Mouse (Mus musculus) fat pad, adult 2 months (tissue): Measurements from ENCODE around the gene Ccr8.
A peak's percentile ranks its signal among the peaks of the same experiment; 100 is the strongest.
"Not testable (repeated sequence)": the region's sequence is repeated elsewhere in the genome, so short reads cannot be mapped to it uniquely, and the experiment has no call there.

Experiments used
- DNase-seq: peaks from one replicate; pipeline ENCODE4 v3.0.0-alpha.2; 2011; ENCODE audit warnings: low read depth, low spot score; ENCODE audit errors: extremely low read depth

The Ccr8 gene

DNA sequence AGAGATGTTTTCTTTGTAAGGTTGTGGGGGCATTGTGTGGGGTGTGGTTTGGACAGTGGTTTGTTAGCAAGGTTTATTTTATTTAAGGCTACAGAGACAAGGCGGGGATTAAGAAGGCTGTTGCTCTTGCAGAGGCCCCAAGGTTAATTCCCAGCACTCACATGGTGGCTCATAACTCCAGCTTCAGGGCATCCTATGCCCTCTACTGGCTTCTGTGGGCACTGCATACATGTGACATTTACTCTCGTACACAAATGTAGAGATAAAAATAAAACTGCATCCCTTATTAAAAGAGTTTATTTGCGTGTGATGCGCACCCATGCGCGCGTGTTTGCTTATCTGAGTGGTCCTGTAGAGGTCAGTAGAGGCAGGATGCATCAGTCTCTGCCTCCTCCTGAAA, 2.8 kb upstream of the Ccr8 start:
- no peak for DNase-seq

DNA sequence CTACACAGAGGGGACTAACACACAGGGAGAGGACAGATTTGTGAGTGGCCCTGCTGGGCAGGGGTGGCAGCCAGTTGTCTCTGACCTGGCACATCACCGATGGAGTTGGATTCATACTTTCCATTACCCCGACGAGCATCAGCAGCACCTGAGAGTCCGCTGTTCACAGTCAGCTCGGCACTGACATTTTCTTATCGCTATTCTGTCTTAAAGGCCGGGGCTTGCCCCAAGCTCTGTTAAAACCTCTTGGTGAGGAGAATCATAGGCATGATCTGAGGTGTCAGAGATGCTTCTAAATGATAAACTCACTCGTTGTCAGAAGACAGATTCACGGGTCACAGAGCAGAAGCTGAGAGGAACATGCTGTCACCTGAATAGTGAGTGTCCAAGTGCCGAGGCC, 828 bp upstream of the Ccr8 start:
- no peak for DNase-seq

DNA sequence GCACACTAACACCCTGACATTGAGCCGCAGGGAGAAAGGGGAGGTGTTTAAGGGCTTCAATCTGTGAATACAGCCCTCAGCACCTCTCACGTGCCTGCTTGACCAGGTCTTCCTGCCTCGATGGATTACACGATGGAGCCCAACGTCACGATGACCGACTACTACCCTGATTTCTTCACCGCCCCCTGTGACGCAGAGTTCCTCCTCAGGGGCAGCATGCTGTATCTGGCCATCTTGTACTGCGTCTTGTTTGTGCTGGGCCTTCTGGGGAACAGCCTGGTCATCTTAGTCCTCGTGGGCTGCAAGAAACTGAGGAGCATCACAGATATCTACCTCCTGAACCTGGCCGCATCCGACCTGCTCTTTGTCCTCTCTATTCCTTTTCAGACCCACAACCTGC, 1.8 kb downstream of the Ccr8 start:
- no peak for DNase-seq

DNA sequence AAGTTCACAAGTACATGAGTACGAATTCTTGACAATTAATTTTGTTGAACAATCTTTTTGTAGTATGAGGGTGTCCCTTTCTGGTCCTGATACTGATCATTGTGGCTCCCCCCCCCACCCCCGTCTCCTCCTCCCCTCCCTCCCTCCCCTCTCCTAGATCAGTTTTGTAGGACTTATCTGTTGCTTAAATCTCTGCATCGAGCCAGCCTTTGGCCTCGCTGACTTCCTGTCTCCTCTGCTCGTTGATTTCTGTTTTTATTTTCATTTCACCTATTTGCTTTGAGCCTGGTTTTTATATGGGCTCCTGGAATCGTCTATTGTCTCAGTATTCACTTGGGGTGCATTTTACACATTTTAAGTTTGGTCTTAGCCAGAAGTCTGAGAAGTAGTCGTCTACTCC, 4.0 kb downstream of the Ccr8 start:
- no peak for DNase-seq

DNA sequence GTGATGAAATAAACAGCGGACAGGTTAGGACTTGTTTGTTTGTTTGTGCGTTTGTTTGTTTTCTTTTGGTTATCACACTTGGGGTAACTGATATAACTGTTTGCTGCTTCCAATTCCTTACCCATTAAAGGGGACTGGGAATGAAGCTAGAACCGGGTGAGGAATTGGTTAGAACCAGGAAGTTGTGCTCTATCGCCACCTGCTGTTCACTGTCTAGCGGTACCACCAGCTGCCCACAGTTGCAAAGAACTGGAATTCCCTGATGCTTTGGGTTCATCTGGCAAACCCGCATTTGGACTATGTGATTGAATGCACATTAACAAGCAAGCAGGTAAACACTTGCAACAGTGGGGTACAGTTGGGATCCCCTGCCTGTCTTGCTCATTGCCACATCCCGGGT, 6.8 kb downstream of the Ccr8 start:
- DNase-seq = no peak

DNA sequence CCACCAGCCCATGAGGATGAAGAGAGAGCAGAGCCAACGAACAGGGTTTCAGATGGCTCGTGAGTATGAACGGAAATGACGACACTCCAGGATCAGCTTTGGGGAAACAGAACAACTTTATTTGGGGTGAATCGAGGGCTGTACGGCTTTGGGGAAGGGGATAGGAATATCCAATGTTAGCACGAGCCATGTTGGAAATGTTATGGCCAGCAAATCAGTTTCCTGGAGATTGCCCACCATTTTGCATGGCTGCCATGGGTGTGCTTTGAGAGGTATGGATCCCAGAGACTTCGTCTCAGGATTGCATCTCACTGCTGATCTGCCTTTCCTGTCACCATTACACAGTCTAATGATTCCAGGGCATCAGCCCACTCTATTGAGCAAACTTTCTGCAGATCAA, 7.4 kb downstream of the Ccr8 start:
- DNase-seq = no peak

DNA sequence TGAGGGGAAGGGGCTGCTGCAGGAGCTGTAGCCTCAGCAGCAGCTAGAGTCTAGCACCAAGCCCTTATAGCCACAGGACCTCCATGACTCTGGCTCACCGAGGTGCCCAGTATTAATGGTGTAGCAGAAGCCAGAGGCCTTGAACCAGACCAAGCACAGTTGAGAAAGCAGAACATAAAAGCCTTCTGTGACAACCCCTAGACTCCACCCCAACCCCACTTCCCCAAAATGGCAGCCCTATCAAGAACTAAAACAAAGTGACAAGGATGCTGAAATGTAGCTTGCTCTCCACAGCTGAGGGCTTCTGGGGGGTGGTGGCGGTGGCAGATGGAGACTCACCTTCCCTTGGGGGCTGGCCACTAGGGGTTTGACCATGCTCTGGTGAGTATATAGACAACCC, 9.3 kb downstream of the Ccr8 start:
- no peak for DNase-seq

DNA sequence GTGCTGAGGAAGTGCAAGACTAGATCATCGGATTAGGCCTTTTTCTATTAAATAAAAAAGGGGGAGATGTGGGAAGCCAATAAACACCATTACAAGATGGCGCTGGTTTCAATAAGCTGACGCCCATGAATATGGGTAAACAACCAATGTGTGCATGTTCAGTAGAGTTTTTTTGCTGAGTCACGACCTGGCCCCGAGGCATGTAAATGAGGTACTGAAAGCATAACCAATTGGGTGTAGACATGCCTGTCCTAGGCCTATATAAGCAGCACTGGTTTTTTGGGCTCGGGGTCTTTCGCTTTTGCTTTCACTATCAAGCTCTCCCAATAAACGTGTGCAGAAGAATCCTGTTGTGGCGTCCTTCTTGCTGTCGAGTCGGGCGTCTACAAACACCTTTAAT, 17.0 kb downstream of the Ccr8 start:
- DNase-seq = not testable (repeated sequence)

DNA sequence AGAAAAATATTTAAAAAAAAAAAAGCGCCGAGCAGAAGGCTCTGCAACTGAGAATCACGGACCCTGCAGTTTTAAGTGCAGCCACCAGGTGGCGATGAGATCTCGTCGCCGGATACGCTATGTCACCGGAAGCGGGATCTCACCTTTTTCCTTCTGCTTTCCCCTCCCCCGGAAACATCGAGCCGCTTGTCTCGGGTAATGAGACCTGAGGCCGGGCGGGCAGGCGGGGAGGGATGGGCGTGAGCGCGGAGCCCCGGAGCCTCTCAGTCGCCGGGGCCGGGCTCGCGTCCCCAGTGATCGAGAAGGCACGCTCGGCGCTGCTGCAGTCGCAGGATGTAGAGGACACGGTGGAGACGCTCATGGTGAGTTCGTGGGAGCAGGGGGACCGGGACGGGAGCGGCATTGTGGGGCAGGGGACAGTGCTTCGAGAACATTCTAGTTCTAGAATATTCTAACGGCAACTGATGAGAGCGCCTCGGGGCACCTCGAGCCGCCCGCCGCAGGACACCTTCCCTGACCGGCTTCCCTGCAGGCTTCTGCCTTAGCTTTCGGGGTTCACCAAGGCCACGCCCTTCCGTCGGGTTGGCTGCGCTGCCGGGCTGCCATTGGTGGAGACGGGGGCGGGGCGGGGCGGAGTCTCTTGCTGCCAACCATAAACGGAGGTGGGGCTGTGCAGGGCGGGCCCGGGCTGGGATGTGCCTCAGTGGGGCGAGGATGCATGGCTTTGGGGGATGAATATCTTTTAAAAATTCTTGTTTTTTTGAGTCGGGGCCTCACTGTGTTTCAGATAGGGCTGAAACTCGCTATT, 18.5 kb downstream of the Ccr8 start, which contains the start of gene Slc25a38:
TSS of gene Slc25a38 (plus strand) at position 164 of the 808 bp plus-strand sequence.
- DNase-seq = no peak

DNA sequence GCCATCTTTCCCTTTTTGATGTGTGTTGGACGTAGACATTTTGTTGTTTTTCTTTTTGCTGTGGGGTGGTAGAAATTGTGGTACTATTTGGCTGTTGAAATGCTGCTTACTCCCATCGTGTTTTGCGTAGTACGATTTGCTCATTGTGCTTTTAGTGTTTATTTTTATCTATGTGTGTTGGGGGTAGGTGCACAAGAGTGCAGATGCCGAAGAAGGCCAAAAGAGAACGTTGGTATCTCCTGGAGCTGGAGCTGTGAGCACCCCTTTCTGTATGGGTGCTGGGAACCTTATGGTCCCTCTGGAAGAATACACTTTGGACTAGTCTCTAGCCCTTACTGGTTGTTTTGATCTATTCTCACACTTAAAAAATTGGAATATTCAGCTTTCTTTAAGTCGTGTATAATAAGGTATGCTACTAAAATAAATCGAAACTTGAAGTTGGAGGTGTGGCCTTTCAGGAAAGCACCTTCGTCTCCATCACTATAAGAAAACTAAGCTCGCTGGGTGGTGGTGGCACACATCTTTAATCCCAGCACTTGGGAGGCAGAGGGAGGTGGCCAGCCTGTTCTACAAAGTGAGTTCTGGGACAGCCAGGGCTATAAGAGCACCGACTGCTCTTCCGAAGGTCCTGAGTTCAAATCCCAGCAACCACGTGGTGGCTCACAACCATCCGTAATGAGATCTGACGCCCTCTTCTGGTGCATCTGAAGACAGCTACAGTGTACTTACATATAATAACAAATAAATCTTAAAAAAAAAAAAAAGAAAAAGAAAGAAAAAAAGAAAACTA, 19.4 kb downstream of the Ccr8 start:
- DNase-seq = no peak

DNA sequence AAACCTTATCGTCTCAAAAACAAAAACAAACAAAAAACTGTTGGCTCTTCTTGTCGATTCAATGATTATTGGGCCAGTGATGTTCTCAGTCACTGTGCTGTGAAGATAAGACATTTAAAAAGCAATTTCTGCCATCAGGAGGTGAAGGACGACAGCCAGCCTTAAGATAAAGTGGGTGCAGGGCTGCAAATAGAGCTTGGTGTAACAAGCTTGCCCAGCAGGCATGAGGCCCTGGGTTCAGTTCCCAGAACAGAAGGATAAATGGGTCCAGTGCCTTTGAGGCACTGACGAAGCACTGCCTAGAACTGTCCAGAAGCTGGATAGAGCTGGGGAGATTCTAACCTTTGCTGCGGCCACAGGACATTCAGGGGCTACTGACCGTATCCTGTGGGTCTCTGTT, 20.6 kb downstream of the Ccr8 start:
- DNase-seq = no peak

DNA sequence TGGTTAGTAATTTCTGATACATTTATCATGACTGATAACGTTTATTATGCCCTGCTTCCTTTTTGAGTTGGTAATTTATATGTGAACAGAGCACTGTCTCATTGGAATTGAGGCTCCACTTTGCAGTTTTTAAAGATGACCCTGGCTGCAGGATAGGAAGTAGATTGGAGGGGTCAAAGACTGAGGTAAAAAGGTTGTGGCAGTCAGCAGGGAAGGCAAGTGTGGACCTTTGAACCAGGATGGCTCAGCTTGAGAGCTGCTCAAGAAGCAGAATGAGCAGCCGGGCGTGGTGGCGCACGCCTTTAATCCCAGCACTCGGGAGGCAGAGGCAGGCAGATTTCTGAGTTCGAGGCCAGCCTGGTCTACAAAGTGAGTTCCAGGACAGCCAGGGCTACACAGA, 21.5 kb downstream of the Ccr8 start:
- no peak for DNase-seq

DNA sequence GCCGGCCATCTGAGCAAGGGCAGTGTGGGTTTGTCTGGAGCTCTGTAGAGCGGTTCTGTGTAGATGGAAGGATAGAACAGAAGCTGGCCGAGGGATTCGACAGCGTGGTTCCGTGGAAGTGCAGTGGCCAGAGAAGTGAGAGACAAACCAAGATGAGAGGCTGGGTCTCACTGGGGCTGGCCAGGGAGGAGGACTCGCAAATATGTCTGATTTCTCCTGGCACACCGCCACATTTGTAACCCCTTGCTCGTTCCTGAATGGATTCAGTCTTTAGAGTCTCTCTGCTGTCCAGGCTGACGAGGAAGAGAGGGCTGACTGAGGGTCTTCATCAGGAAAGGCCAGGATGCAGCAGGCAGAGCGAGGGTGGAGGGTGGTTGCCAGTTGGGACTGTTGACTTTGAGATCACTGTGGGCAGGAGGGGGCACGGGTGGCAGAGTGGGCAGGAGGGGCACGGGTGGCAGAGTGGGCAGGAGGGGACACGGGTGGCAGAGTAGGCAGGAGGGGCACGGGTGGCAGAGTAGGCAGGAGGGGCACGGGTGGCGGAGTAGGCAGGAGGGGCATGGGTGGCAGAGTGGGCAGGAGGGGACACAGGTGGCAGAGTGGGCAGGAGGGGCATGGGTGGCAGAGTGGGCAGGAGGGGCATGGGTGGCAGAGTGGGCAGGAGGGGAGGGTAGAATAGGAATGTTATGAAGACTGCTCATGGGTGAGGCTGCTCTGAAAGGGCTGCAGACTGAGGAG, 22.3 kb downstream of the Ccr8 start:
- no peak for DNase-seq

DNA sequence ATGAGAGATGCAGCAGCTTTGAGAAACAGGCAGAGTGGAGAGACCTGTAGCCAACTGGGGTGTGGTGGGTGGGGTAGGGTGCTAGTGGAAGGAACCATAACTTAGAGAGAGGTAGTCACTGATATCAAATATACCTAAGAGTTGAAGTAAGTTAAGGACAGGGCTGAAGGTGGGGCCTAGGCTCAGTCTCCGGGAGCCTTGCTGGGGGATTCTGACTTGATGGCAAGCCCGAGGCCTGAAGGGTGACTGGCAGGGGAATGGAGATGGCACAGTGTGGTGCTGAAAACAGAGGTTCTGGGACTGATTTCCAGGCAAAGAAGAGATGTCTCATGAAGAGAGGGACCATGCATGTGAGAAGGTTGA, 22.9 kb downstream of the Ccr8 start:
- no peak for DNase-seq

DNA sequence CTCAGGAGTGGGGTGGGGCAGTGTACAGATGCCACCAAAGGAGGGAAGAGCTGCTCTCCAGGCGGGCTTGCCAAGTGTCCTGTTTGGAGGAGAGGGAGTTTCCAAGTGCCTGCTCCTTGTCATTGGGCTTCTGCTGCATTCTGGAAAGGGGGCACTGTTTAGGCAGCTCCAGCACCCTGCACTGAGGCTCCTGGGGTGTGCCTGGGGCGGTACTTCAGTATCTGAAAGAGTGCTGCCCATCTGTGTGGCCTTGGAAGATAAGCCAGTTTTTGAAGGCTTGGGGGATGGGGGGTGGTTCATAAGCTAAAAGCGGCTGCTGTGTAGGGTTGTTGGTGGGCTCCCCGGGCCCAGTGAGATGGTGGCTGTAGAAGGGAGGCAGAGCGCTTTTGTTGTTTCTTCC, 23.7 kb downstream of the Ccr8 start:
- DNase-seq = no peak

DNA sequence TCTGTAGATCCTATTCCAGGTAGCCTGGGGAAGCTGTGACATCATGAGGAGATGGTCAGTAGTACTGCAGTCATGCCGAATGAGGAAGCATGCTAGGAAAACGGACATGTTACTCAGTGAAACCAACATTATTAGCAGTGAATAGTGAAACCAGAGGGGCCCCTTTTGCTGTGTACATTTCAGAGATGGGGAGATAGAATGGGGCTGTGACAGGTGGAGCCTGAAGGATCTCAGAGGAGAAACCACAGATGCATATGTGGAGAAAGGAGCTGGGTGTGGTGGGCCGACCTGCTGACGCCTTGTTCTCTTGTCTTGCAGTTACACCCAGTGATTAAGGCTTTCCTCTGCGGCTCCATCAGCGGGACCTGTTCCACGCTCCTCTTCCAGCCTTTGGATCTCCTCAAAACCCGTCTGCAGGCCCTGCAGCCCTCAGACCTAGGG, 24.3 kb downstream of the Ccr8 start:
- DNase-seq = no peak

DNA sequence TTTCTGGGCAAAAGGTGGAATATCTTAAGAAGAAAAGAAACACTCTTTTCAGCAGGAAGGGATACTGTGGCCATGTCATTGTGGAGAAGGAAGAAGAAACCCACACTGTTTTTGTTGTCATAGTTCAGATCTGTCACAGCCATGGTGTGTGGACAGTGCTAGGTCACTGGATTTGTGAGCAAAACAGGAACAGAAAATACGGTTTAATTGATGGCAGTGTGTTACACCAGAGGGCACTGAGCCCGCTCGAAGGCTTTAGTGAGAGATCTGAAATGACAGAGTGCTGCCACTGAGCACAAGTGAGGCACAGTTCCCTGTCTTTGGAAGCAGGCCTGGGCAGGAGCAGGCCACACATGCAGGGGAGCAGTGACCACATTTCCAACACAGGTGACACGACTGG, 26.3 kb downstream of the Ccr8 start:
- DNase-seq = no peak

DNA sequence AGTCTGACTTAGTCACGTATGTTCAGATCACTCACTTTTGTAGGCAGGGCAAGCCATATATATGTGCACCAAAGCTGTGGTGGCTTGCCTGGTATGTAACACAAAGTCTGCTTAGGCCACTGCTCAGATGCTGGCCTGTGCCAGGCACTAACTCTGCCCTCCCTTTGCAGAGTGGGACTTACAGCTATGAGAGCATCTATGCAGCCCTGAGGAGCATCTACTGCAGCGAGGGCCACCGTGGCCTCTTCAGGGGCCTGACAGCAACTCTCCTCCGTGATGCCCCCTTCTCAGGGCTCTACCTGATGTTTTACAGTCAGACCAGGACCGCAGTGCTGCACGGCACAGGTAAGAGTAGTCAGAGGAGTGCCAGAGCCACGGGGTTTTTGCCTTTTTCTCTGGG, 28.6 kb downstream of the Ccr8 start:
- DNase-seq = no peak

DNA sequence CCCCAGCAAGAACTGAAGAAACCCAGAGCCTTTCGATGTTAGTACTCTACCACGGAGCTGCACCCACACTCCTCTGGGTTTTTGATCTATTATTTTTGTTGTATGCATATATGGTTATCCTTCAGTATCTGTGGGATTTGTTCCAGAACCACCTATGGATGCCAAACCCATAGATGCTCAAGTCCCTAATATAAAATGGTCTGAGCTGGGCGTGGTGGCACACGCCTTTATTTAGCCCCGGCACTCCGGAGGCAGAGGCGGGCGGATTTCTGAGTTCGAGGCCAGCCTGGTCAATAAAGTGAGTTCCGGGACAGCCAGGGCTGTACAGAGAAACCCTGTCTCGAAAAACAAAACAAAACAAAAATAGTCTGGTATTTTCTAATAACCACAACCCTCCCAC, 35.0 kb downstream of the Ccr8 start:
- no peak for DNase-seq

DNA sequence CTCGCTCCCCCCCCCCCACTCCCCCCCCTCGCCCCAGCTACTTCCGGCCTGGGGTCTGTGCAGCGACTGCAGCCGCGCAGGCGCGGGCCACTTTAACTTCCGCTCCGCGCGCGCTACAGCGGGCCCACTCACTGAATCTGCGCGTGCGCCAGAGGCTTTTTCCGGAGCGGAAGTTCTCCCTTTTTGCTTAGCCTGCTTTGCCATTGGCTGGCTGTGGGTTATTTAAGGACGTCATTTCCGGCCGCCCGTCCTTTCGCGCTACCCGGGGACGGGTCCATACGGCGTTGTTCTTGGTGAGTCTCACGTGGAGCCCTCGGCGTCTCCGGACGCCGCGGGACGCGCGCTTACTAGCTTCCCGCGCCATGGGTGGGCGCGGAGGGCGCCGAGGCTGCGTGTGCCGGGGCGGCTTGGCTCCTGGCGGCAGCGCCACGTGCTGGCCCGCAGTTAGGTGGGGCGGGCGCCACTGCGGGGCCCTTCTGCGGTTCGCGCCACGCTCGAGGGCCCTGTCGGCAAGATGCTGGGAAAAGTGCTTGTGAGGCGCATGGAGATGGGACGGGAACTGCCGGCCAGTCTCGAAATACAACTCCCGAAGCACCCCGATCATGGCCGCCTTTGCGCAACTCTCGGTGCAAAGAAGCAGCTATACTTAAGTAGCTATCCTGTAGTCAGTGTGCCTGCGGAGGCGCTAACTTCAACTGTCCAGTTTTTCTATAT, 35.8 kb downstream of the Ccr8 start, which contains the start of gene Rpsa:
TSS of gene Rpsa (plus strand) at position 152 of the 714 bp plus-strand sequence.
- DNase-seq = peak; percentile 73

DNA sequence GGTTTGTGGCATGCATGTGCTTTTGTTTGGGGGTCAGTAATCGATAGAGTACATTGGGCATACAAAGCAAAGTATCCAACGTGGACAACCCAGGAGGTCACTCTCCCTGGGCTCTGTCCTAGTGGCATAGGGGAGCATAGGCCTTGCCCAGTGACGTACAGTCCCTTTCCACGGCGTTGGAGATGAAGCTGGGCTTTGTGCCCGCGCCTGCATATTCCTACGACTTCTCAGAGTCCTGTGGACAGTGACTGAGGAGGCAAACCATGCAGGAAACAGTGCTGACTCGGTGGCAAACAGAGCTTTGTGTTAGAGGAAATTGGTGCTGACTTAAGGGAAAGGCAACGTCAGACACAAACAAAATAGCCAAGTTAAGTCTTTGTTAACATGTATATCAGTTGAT, 37.4 kb downstream of the Ccr8 start:
- DNase-seq = no peak
